Mouse (Mus musculus): ENCODE measurements around the gene Cntnap1. TPM values are rescaled to one million over a fixed set of nuclear protein-coding genes. Genes with fewer than 3 reads are reported as not detected.
A peak's percentile ranks its signal among the peaks of the same experiment; 100 is the strongest.

Cntnap1 gene
- polyA plus RNA-seq, 1 experiment from 2014 or later: 2.8 TPM

- Histone ChIP-seq H3K4me3 (peak overlapping the region; percentile 83), H3K27ac (peak overlapping the region; percentile 52; the same call in 1 of the 2 replicates), H3K4me2 (peak overlapping the region; percentile 95), H3K9me3 (no peaks in the 10 kb centered on the region), H3K9ac (peak overlapping the region; percentile 86), H3K27me3 (peaks cover 5% of the 10 kb centered on the region), H3K36me3 (no peaks in the 10 kb centered on the region), H3K4me1 (replicated peaks) (peaks cover 12% of the 10 kb centered on the region)
- WGBS: 20% methylated on average over 25 of the region's 25 CpGs
- no peak for ATAC-seq (ENCODE audit: low FRiP score)
Measured at GRCm38 (mm10) chr11:101225331-101226064, 55.2 kb downstream of the Cntnap1 start.

- peak within 1 kb of the TSS; percentile 52; the same call in 1 of the 2 replicates for H3K27ac ChIP-seq
- H3K9ac ChIP-seq: peak within 1 kb of the TSS; percentile 86
- ATAC-seq (ENCODE audit: low FRiP score): peak; percentile 97
- H3K36me3 ChIP-seq: no peaks in the 10 kb centered on the region
- 1% methylated on average over 56 of the region's 56 CpGs for WGBS
- no peaks in the 10 kb centered on the region for H3K9me3 ChIP-seq
- peak within 1 kb of the TSS; percentile 95 for H3K4me2 ChIP-seq
- peaks cover 17% of the 10 kb centered on the region for H3K4me1 ChIP-seq (replicated peaks)
- peaks cover 10% of the 10 kb centered on the region for H3K27me3 ChIP-seq
- H3K4me3 ChIP-seq: peak within 1 kb of the TSS; percentile 83
Measured at GRCm38 (mm10) chr11:101226065-101226701, 55.9 kb downstream of the Cntnap1 start, which contains the start of gene Ezh1. Gene Ezh1, minus strand, starts transcription at chr11:101226463.

GRCm38 (mm10) chr11:101229361-101229900 lies 59.1 kb downstream of the Cntnap1 start:
- ATAC-seq (ENCODE audit: low FRiP score): no peak
- H3K27ac ChIP-seq: no peak overlapping the region
- WGBS: 20% methylated on average over 8 of the region's 8 CpGs
- no peak overlapping the region for H3K4me3 ChIP-seq
- H3K9me3 ChIP-seq: no peaks in the 10 kb centered on the region
- H3K4me1 ChIP-seq (replicated peaks): peaks cover 23% of the 10 kb centered on the region
- no peaks in the 10 kb centered on the region for H3K36me3 ChIP-seq
- no peak overlapping the region for H3K9ac ChIP-seq
- H3K4me2 ChIP-seq: no peak overlapping the region
- H3K27me3 ChIP-seq: peaks cover 19% of the 10 kb centered on the region

GRCm38 (mm10) chr11:101230061-101230511 lies 59.8 kb downstream of the Cntnap1 start:
- Histone ChIP-seq H3K27ac (peak overlapping the region; percentile 49; the same call in 1 of the 2 replicates), H3K4me3 (no peak overlapping the region), H3K36me3 (no peaks in the 10 kb centered on the region), H3K4me2 (no peak overlapping the region), H3K9me3 (no peaks in the 10 kb centered on the region), H3K9ac (no peak overlapping the region), H3K27me3 (peaks cover 19% of the 10 kb centered on the region), H3K4me1 (replicated peaks) (peaks cover 23% of the 10 kb centered on the region)
- WGBS: 24% methylated on average over 2 of the region's 2 CpGs
- no peak for ATAC-seq (ENCODE audit: low FRiP score)

- Histone ChIP-seq H3K4me1 (replicated peaks) (peaks cover 19% of the 10 kb centered on the region), H3K4me2 (no peak overlapping the region), H3K36me3 (no peaks in the 10 kb centered on the region), H3K9me3 (no peaks in the 10 kb centered on the region), H3K4me3 (no peak overlapping the region), H3K27me3 (peaks cover 19% of the 10 kb centered on the region), H3K27ac (no peak overlapping the region; the same call in 1 of the 2 replicates), H3K9ac (no peak overlapping the region)
- WGBS: 11% methylated on average over 5 of the region's 5 CpGs
- no peak for ATAC-seq (ENCODE audit: low FRiP score)
Measured at GRCm38 (mm10) chr11:101230526-101230925, 60.2 kb downstream of the Cntnap1 start.

- ATAC-seq (ENCODE audit: low FRiP score): no peak
- H3K27me3 ChIP-seq: peaks cover 19% of the 10 kb centered on the region
- H3K9me3 ChIP-seq: no peaks in the 10 kb centered on the region
- no peaks in the 10 kb centered on the region for H3K36me3 ChIP-seq
- no peak overlapping the region for H3K4me3 ChIP-seq
- H3K4me1 ChIP-seq (replicated peaks): peaks cover 15% of the 10 kb centered on the region; the same call in 1 of the 2 replicates
- 10% methylated on average over 18 of the region's 18 CpGs for WGBS
- no peak overlapping the region for H3K9ac ChIP-seq
- H3K27ac ChIP-seq: peak overlapping the region; percentile 74
- H3K4me2 ChIP-seq: peak overlapping the region; percentile 20
Measured at GRCm38 (mm10) chr11:101230991-101231871, 60.9 kb downstream of the Cntnap1 start.

- Histone ChIP-seq H3K9ac (no peak overlapping the region), H3K27ac (peak overlapping the region; percentile 74), H3K4me2 (0 out of 2 replicates have a peak overlapping the region, but pooled peaks have one; percentile 20), H3K9me3 (no peaks in the 10 kb centered on the region), H3K4me3 (no peak overlapping the region), H3K27me3 (peaks cover 19% of the 10 kb centered on the region), H3K4me1 (replicated peaks) (peaks cover 12% of the 10 kb centered on the region; the same call in 1 of the 2 replicates), H3K36me3 (no peaks in the 10 kb centered on the region)
- WGBS: 64% methylated on average over 6 of the region's 6 CpGs
- ATAC-seq (ENCODE audit: low FRiP score): no peak
Measured at GRCm38 (mm10) chr11:101232010-101232839, 61.9 kb downstream of the Cntnap1 start.

GRCm38 (mm10) chr11:101233240-101233639 lies 62.9 kb downstream of the Cntnap1 start:
- no peak overlapping the region for H3K4me2 ChIP-seq
- no peak for ATAC-seq (ENCODE audit: low FRiP score)
- WGBS: 78% methylated on average over 1 of the region's 1 CpGs
- H3K9me3 ChIP-seq: no peaks in the 10 kb centered on the region
- H3K36me3 ChIP-seq: no peaks in the 10 kb centered on the region
- peaks cover 16% of the 10 kb centered on the region for H3K27me3 ChIP-seq
- H3K4me1 ChIP-seq (replicated peaks): peaks cover 12% of the 10 kb centered on the region; the same call in 1 of the 2 replicates
- H3K9ac ChIP-seq: no peak overlapping the region
- H3K27ac ChIP-seq: no peak overlapping the region
- H3K4me3 ChIP-seq: no peak overlapping the region

GRCm38 (mm10) chr11:101234124-101234523 lies 63.8 kb downstream of the Cntnap1 start:
- no peak for ATAC-seq (ENCODE audit: low FRiP score)
- H3K9me3 ChIP-seq: no peaks in the 10 kb centered on the region
- H3K4me2 ChIP-seq: no peak overlapping the region
- no peaks in the 10 kb centered on the region for H3K36me3 ChIP-seq
- no peak overlapping the region for H3K4me3 ChIP-seq
- no peak overlapping the region for H3K9ac ChIP-seq
- no peak overlapping the region for H3K27ac ChIP-seq
- peaks cover 12% of the 10 kb centered on the region; the same call in 1 of the 2 replicates for H3K4me1 ChIP-seq (replicated peaks)
- H3K27me3 ChIP-seq: peaks cover 14% of the 10 kb centered on the region; the same call in 1 of the 2 replicates

- no peak for ATAC-seq (ENCODE audit: low FRiP score)
- Histone ChIP-seq H3K4me1 (replicated peaks) (peaks cover 12% of the 10 kb centered on the region; the same call in 1 of the 2 replicates), H3K4me3 (no peak overlapping the region), H3K36me3 (no peaks in the 10 kb centered on the region), H3K9me3 (no peaks in the 10 kb centered on the region), H3K27me3 (peaks cover 14% of the 10 kb centered on the region; the same call in 1 of the 2 replicates), H3K9ac (no peak overlapping the region), H3K4me2 (no peak overlapping the region), H3K27ac (no peak overlapping the region)
Measured at GRCm38 (mm10) chr11:101235429-101235828, 65.1 kb downstream of the Cntnap1 start.

- Histone ChIP-seq H3K4me2 (no peak overlapping the region), H3K27me3 (0 out of 2 replicates have a peak, but pooled peaks cover 3% of the 10 kb centered on the region), H3K4me3 (no peak overlapping the region), H3K9me3 (no peaks in the 10 kb centered on the region), H3K36me3 (no peaks in the 10 kb centered on the region), H3K9ac (no peak overlapping the region), H3K4me1 (replicated peaks) (0 out of 2 replicates have a peak, but pooled peaks cover under 1% of the 10 kb centered on the region), H3K27ac (no peak overlapping the region)
- ATAC-seq (ENCODE audit: low FRiP score): no peak
- WGBS: 95% methylated on average over 5 of the region's 5 CpGs
Measured at GRCm38 (mm10) chr11:101236782-101237181, 66.5 kb downstream of the Cntnap1 start.

Data from hindbrain, embryonic 13.5 days (tissue).